Mouse (Mus musculus) ES-E14 (cell line): ENCODE results near the gene Kank1. TPM values are rescaled to one million over a fixed set of nuclear protein-coding genes. Genes with fewer than 3 reads are reported as not detected.

Source experiments
- DNase-seq: peaks from one replicate; pipeline ENCODE4 v3.0.0-alpha.2; 2013; ENCODE audit warnings: low read depth, low spot score
- H3K27ac ChIP-seq: 2 replicates; pipeline ENCODE4 v1.5.1; 2012; ENCODE audit warnings: low read depth, mild to moderate bottlenecking, low read length, moderate library complexity, mixed read lengths; ENCODE audit not compliant: poor library complexity, insufficient read depth, severe bottlenecking
- H3K36me3 ChIP-seq: 2 replicates; pipeline ENCODE4 v1.6.1; 2012; ENCODE audit warnings: mild to moderate bottlenecking, low read length, moderate library complexity, mixed read lengths; ENCODE audit not compliant: control insufficient read depth, poor library complexity, insufficient read depth, severe bottlenecking
- H3K4me1 ChIP-seq, 2 experiments: fragments of 150-350 bp in 1 of 2; sonication (generic) in 1 of 2; 2 replicates each; pipeline ENCODE4 v1.6.1; 2012; ENCODE audit warnings: low read length in 2 of 2, mild to moderate bottlenecking in 1 of 2, mixed read lengths in 1 of 2; ENCODE audit not compliant: control insufficient read depth in 2 of 2, insufficient read depth in 2 of 2, poor library complexity in 1 of 2
- H3K4me3 ChIP-seq, 2 experiments: fragments of 150-350 bp in 1 of 2; sonication (generic) in 1 of 2; 2 replicates each; pipeline ENCODE4 v1.5.1; 2012; ENCODE audit warnings: low read length in 2 of 2, low read depth in 1 of 2, mild to moderate bottlenecking in 1 of 2, mixed read lengths in 1 of 2; ENCODE audit not compliant: insufficient read depth in 1 of 2, poor library complexity in 1 of 2, severe bottlenecking in 1 of 2
- H3K9ac ChIP-seq: 2 replicates; pipeline ENCODE4 v1.6.1; 2012; ENCODE audit warnings: low read depth, mild to moderate bottlenecking, low read length, mixed read lengths; ENCODE audit not compliant: poor library complexity, insufficient read depth, severe bottlenecking
- H3K9me3 ChIP-seq: fragments of 150-350 bp; sonication (generic); 2 replicates; pipeline ENCODE4 v1.6.1; 2012; ENCODE audit warnings: low read depth, mild to moderate bottlenecking, low read length; ENCODE audit not compliant: control insufficient read depth, insufficient read depth
- CHD2 ChIP-seq: IDR thresholded peaks from 2 replicates; pipeline ENCODE4 v1.6.1; 2014; ENCODE audit warnings: mild to moderate bottlenecking, low read depth, low read length, inconsistent platforms
- HCFC1 ChIP-seq: IDR thresholded peaks from 2 replicates; pipeline ENCODE4 v1.6.1; 2012; ENCODE audit warnings: low read length, inconsistent platforms, borderline replicate concordance; ENCODE audit not compliant: insufficient read depth
- MAFK ChIP-seq: IDR thresholded peaks from 2 replicates; pipeline ENCODE4 v1.6.1; 2014; ENCODE audit warnings: mild to moderate bottlenecking, low read depth, low read length, inconsistent platforms; ENCODE audit not compliant: insufficient read depth
- ZC3H11A ChIP-seq: IDR thresholded peaks from 2 replicates; pipeline ENCODE4 v1.6.1; 2012; ENCODE audit warnings: low read depth, mild to moderate bottlenecking, inconsistent platforms, low read length, borderline replicate concordance
- ZNF384 ChIP-seq: IDR thresholded peaks from 2 replicates; pipeline ENCODE4 v1.6.1; 2012; ENCODE audit warnings: low read depth, low read length, inconsistent platforms
- in situ Hi-C, 2 experiments: fragments of 600-800 bp; cut with MboI; formaldehyde crosslinking; loops; one replicate each; pipeline ENCODE4 v1.15.1; 2025; ENCODE audit warnings: low sequenced_read_pairs in 2 of 2, inconsistent platforms in 1 of 2; ENCODE audit not compliant: unreplicated experiment in 2 of 2
- total RNA-seq: library from RNA; depleted of rRNA; stranded (reverse); fragments of 300-350 nt; gene quantifications from 2 replicates; pipeline ENCODE4 v1.2.3, GENCODE M21; 2012

Kank1 gene
- total RNA-seq, 1 experiment, result 9.8 TPM

DNA sequence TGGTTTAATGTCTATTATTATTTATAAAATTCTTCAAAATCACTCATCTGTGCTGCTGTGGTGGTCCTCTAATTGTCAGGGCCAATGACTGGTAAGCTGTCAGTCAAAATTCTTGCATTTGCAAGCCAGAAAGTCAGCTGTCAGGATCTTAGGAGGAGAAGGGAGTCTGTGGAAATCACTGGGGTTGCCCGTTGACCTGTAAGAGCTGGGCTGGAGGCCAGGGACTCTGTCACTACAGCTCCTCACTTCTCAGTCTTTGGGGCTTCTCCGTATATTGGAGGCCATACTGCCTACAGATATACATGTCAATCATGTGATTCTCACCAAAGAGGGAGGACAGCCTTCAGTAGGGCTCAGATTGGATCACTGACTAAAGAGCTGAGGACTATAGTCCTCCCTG lies 16.2 kb upstream of the Kank1 start:
- H3K4me1 ChIP-seq, result 0 out of 4 replicates have a peak, but pooled peaks cover 0 to 5% of the 10 kb centered on the region in 2 experiments
- no peak overlapping the region for H3K4me3 ChIP-seq
- H3K9ac ChIP-seq, result no peak overlapping the region
- in situ Hi-C loops, result no loop called here
- no peak for TF ChIP-seq HCFC1
- H3K9me3 ChIP-seq, result no peaks in the 10 kb centered on the region
- no peaks in the 10 kb centered on the region for H3K36me3 ChIP-seq
- DNase-seq, result no peak
- H3K27ac ChIP-seq, result no peak overlapping the region

DNA sequence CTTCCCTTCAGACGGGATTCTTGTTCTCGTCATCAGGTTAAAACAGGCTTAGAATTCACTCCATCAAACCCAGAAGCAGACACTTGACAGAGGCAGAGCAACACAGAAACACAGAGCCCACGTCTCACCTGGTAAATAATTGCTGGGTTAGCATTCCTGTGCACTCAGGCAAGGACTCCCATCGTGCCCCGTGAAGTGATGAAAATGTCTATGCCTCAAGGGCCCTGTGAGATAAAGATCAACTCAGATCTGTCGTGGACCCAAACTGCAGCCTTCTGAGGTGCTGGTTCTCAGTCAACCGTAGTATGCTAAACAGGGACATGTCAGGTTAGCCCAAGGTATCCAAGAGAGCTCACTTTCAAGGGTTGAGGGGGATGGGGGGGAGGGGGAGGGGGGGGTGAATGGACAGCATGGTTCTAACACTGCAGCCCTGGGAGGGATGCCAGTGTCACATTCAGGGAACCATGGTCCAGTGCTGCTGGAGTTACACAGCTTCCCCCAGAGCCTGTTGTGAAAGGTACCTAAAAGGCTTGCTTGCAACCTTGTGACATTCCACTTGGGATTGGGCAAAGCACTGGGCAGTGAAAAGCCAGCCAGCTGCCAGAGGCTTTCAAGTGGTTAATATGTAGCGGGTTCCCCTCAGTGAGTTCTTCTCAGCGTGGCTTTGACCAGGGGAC lies 14.7 kb upstream of the Kank1 start:
- Histone ChIP-seq H3K9me3 (no peaks in the 10 kb centered on the region), H3K4me1 (0 out of 4 replicates have a peak, but pooled peaks cover 0 to 3% of the 10 kb centered on the region in 2 experiments), H3K9ac (no peak overlapping the region), H3K4me3 (no peak overlapping the region), H3K36me3 (no peaks in the 10 kb centered on the region), H3K27ac (no peak overlapping the region)
- TF ChIP-seq CHD2 (no peak), ZNF384 (no peak), HCFC1 (no peak), MAFK (no peak), ZC3H11A (no peak)
- in situ Hi-C loops, result no loop called here
- DNase-seq, result no peak

DNA sequence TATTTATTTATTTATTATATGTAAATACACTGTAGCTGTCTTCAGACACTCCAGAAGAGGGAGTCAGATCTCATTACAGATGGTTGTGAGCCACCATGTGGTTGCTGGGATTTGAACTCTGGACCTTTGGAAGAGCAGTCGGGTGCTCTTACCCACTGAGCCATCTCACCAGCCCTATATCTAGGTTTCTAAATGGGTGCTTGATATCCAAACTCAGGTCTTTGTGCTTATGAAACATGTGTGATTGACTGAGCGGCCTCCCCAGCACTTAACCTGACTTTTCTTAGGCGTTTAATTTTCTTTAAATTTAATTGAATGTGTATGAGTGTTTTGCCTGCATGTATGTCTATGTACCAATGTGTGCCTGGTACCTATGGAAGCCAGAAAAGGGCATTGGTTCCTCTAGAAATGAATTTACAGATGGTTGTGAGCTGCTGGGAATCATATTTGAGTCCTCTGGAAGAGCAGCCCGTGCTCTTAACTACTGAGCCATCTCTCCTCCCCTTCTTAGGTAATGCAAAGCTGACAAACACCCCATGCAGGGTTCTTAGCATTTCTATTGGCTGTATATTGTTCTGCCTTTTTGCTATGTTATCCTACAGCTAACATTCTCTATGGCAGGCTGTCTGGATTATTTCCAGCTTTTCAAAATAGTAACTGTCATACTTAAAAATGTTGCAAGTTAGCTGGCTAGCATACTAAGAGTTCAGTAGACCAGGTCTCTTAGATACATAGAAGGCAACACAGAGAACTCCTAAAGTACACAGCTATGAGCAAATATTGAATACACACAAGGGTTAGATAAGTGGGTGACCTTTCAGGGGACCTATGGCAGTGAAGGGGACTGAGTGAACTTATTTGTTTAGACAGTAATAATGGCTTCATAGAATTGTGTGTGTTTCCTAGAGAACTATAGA lies 6.5 kb upstream of the Kank1 start:
- no peak overlapping the region for H3K27ac ChIP-seq
- TF ChIP-seq ZC3H11A (no peak), CHD2 (no peak), MAFK (no peak), HCFC1 (no peak), ZNF384 (no peak)
- H3K4me1 ChIP-seq, result peaks cover 3 to 6% of the 10 kb centered on the region in 2 experiments; a peak in 3 of 4 replicates
- H3K9me3 ChIP-seq, result no peaks in the 10 kb centered on the region
- DNase-seq, result no peak
- H3K4me3 ChIP-seq, result no peak overlapping the region
- in situ Hi-C loops, result no loop called here
- no peaks in the 10 kb centered on the region for H3K36me3 ChIP-seq
- no peak overlapping the region for H3K9ac ChIP-seq

DNA sequence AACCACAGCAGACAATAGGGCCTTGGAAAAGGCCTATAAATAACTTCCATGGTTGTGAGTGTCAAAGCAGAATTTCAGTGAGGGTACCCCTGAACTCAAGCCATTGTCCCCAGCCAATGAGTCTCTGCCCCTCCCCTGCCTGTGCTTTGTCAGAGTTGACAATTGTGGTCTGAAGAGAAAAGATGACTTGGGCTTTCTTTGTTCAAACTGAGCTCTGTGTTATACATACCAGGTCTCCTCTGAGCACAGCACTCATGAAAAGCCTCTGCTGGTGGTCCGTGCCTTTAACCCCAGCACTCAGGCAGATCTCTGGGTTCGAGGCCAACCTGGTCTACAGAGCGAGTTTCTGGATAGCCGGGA lies 5.8 kb upstream of the Kank1 start:
- H3K4me1 ChIP-seq, result peaks cover 3 to 6% of the 10 kb centered on the region in 2 experiments; a peak in 3 of 4 replicates
- no peak for DNase-seq
- TF ChIP-seq ZC3H11A (no peak), HCFC1 (no peak), CHD2 (no peak), ZNF384 (no peak), MAFK (no peak)
- H3K9me3 ChIP-seq, result no peaks in the 10 kb centered on the region
- H3K27ac ChIP-seq, result no peak overlapping the region
- in situ Hi-C loops, result no loop called here
- no peaks in the 10 kb centered on the region for H3K36me3 ChIP-seq
- H3K9ac ChIP-seq, result no peak overlapping the region
- no peak overlapping the region for H3K4me3 ChIP-seq
